Mouse (Mus musculus) limb, embryonic 15.5 days (tissue): ENCODE measurements around the gene Spata20. TPM values are rescaled to one million over a fixed set of nuclear protein-coding genes. Genes with fewer than 3 reads are reported as not detected.

ENCODE experiments used
- ATAC-seq: fragments of 200-750 bp; cut with Nextera tagmentation; 2 replicates; pipeline ENCODE4 v1.8.0; 2017; ENCODE audit warnings: low read depth, moderate TSS enrichment; ENCODE audit not compliant: insufficient number of reproducible peaks, low FRiP score, low TSS enrichment
- H3K27ac ChIP-seq: fragments of 300-500 bp; sonication (generic); 2 replicates; pipeline ENCODE4 v1.5.1; 2015; ENCODE audit warnings: moderate library complexity, mild to moderate bottlenecking, inconsistent platforms
- H3K27me3 ChIP-seq: fragments of 300-500 bp; sonication (generic); 2 replicates; pipeline ENCODE4 v1.6.1; 2015; ENCODE audit warnings: inconsistent platforms
- H3K36me3 ChIP-seq: fragments of 300-500 bp; sonication (generic); 2 replicates; pipeline ENCODE4 v1.6.1; 2015; ENCODE audit warnings: inconsistent platforms
- H3K4me1 ChIP-seq: fragments of 300-500 bp; sonication (generic); 2 replicates; pipeline ENCODE4 v1.6.1; 2015; ENCODE audit warnings: inconsistent platforms
- H3K4me2 ChIP-seq: fragments of 300-500 bp; sonication (generic); 2 replicates; pipeline ENCODE4 v1.6.1; 2015; ENCODE audit warnings: mild to moderate bottlenecking, inconsistent platforms
- H3K4me3 ChIP-seq: fragments of 300-500 bp; sonication (generic); 2 replicates; pipeline ENCODE4 v1.5.1; 2015; ENCODE audit warnings: mild to moderate bottlenecking, inconsistent platforms
- H3K9ac ChIP-seq: fragments of 300-500 bp; sonication (generic); 2 replicates; pipeline ENCODE4 v1.6.1; 2015; ENCODE audit warnings: inconsistent platforms
- H3K9me3 ChIP-seq: fragments of 300-500 bp; sonication (generic); 2 replicates; pipeline ENCODE4 v1.6.1; 2016; ENCODE audit warnings: inconsistent platforms
- WGBS: fragments of 180-500 bp; shearing (Covaris S2); methylation state at CpG from one replicate; pipeline ENCODE4 v1.1.7; 2015; 5-methylcytosine and 5-hydroxymethylcytosine counted together
- polyA plus RNA-seq: library from polyadenylated mRNA; unstranded; fragments of >200 nt; fragmentation: Nextera tagmentation; extraction: Ambion mirVana; gene quantifications from 2 replicates; pipeline ENCODE4 v1.2.1, GENCODE M21; 2015

Gene Spata20
- polyA plus RNA-seq, 1 experiment from 2014 or later: 0.27 TPM

DNA sequence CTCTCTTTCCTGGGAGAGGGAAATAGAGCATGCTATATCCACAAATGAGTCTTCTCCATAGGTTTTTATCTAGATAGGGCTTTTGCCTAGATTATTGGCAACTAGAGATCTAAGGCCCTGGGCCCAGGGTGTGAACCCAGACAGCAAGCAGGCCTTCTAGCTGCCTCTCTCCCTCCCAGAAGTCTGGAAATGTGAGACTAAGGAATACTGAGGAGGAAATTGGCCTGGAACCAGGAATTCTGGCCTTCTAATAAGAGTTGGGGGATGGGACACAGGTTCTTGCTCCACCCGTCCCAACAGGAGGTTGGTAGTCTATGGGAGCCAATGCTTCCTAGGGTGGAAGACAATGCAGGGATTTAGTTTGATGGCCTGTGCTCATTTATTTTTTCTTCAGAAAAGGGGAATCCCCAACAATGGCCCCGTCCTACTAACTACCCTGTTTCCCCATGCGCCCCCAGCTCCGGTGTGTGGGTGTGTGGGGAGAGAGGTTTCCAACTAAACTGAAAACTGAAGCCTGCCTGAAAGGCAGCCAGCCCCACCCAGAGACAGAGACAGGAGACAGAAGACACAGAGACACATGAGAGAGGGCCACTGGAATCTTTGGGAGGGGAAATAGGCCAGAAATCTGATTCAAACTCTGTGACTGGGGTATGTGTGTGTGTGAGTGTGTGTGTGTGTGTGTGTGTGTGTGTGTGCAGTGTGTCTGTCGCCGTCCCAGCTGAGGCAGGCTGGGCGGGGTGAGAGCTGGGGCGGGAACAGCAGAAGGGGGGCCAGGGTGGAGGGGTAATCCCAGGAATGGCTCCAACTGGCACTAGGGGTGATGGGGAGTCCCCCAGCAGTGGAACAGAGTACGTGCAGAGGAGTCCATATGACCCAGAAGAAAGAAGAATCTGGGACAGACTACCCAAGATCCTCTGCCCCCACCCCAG lies 16.6 kb downstream of the Spata20 start:
- no peak overlapping the region for H3K9ac ChIP-seq
- peak overlapping the region; percentile 72 for H3K4me2 ChIP-seq
- H3K4me1 ChIP-seq: peaks cover 79% of the 10 kb centered on the region
- no peaks in the 10 kb centered on the region for H3K9me3 ChIP-seq
- H3K4me3 ChIP-seq: peak overlapping the region; percentile 75
- WGBS: 13% methylated on average over 9 of the region's 9 CpGs
- peaks cover 9% of the 10 kb centered on the region; the same call in 1 of the 2 replicates for H3K36me3 ChIP-seq
- peak; percentile 38 for ATAC-seq
- H3K27ac ChIP-seq: peak overlapping the region; percentile 98
- H3K27me3 ChIP-seq: peaks cover 8% of the 10 kb centered on the region; the same call in 1 of the 2 replicates

DNA sequence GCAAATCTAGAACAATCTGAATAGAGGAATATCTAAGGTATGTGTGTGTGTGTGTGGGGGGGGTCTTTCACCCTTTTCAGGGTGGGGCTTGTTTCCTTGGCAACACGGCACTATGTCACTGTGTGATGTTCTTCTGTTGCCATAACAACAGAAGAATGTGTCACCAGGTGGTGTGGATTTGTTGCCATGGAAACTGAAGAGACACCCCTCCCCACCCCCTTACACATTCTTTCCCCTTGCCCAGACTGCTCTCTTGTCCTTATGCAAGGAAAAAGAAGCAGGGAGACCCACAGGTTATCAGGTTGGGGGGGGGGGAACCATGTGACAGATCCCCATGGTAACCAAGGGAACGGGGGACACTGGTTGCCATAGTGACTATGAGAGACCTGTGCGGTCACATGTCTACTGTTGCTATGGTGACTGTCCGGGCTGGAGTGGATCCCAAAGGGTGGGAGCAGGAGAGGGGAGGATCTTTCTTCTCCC lies 17.4 kb downstream of the Spata20 start:
- H3K4me2 ChIP-seq: peak overlapping the region; percentile 72
- no peaks in the 10 kb centered on the region for H3K9me3 ChIP-seq
- H3K9ac ChIP-seq: no peak overlapping the region
- H3K27me3 ChIP-seq: peaks cover 6% of the 10 kb centered on the region; the same call in 1 of the 2 replicates
- no peak overlapping the region for H3K4me3 ChIP-seq
- 11% methylated on average over 4 of the region's 4 CpGs for WGBS
- peaks cover 81% of the 10 kb centered on the region for H3K4me1 ChIP-seq
- ATAC-seq: no peak
- peaks cover 9% of the 10 kb centered on the region; the same call in 1 of the 2 replicates for H3K36me3 ChIP-seq
- peak overlapping the region; percentile 98 for H3K27ac ChIP-seq

DNA sequence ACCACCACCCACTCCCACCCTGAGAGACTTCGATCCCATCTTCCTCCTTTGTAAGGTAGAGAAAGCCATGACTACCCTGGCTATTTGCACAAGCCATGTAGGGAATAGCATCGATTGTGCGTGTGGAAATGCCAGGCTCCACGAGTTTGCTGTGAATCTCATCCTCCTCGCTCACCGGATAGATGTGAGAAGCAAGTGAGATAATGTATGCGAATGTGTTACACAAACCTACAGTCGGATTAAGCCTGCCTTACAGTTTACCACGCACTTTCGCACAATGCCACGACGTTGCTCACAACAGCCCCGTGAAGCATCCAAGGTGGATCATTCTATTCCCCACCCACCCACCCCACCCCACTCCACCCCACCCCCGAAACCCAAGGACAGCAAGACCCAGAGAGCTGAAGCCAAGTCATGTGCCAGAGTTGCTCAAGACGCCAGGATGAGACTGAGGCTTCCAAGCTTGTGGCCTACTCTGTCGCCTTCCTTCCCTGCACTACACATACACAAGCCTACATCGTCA lies 19.6 kb downstream of the Spata20 start:
- H3K27ac ChIP-seq: peak overlapping the region; percentile 33; the same call in 1 of the 2 replicates
- H3K27me3 ChIP-seq: no peaks in the 10 kb centered on the region
- no peak overlapping the region for H3K9ac ChIP-seq
- H3K9me3 ChIP-seq: no peaks in the 10 kb centered on the region
- H3K4me3 ChIP-seq: no peak overlapping the region
- WGBS: 82% methylated on average over 17 of the region's 17 CpGs
- H3K4me2 ChIP-seq: no peak overlapping the region
- H3K36me3 ChIP-seq: peaks cover 19% of the 10 kb centered on the region
- no peak for ATAC-seq
- peaks cover 71% of the 10 kb centered on the region for H3K4me1 ChIP-seq

DNA sequence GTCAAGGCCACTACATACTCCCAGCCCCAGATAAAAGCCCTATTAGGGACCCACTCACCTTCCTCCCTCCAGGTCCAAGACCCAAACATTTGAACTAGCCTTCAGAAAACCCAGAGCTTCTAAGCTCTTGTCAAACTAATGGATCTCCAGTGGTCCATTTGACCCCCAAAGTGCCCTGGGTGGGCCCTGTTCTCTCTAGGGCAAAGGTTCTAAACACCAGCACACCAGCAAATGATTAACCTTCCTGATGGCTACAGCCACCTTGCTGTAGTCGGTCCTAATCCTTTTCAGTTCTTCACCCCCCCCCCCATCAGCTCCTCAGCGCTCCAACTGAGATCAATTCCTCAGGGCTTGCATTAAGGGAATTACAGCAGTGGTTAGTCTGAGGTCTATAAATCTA lies 21.8 kb downstream of the Spata20 start:
- 17% methylated on average over 2 of the region's 2 CpGs for whole genome bisulfite sequencing
- Histone ChIP-seq H3K4me1 (peaks cover 55% of the 10 kb centered on the region), H3K27me3 (no peaks in the 10 kb centered on the region), H3K36me3 (peaks cover 40% of the 10 kb centered on the region), H3K9me3 (no peaks in the 10 kb centered on the region), H3K4me3 (no peak overlapping the region), H3K27ac (no peak overlapping the region), H3K4me2 (no peak overlapping the region), H3K9ac (no peak overlapping the region)
- no peak for ATAC-seq

DNA sequence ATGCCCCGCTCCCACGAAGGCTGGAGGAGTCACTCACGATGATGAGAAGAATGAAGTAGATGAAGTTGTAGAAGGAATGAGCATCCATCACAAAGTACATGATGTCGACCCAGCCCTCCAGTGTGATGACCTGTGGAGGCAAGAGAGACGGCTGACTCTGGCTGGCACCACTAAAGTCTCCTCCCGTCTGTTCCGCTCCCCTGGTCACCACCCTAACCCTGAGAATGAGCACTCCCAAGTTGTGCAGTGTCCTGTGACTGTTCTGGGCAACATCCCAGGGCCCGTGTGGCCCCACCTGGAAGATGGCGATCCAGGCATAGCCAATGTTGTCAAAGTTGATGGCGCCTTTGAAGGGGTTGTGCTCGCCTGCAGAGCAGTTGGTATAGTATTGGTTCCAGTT lies 24.1 kb downstream of the Spata20 start:
- no peak overlapping the region for H3K4me3 ChIP-seq
- no peak overlapping the region for H3K9ac ChIP-seq
- no peaks in the 10 kb centered on the region for H3K9me3 ChIP-seq
- no peak overlapping the region for H3K4me2 ChIP-seq
- no peak overlapping the region for H3K27ac ChIP-seq
- 91% methylated on average over 11 of the region's 11 CpGs for WGBS
- no peaks in the 10 kb centered on the region for H3K27me3 ChIP-seq
- H3K4me1 ChIP-seq: peaks cover 41% of the 10 kb centered on the region
- peaks cover 60% of the 10 kb centered on the region for H3K36me3 ChIP-seq
- ATAC-seq: no peak

DNA sequence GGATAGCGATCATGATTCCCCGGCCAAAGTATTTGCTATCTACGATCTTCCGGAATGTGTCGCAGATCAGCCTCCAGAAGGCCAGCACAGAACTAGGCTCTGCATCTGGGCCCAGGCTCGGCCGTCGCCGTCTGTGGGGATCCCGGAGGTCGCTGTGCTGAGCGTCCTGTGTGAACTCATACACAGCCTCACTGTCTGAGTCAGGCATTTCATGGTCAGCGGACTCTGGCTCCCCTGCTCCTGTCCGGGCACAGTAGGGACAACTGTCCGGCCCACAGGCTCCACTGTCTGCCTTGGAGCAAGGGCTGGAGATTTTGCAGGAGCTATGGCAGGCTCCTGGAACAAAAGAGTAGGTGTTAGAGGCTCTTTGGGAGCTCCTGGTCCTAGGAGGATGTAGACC lies 29.0 kb downstream of the Spata20 start:
- no peaks in the 10 kb centered on the region for H3K9me3 ChIP-seq
- H3K36me3 ChIP-seq: peaks cover 77% of the 10 kb centered on the region
- WGBS: 87% methylated on average over 15 of the region's 15 CpGs
- H3K4me2 ChIP-seq: no peak overlapping the region
- ATAC-seq: no peak
- H3K9ac ChIP-seq: no peak overlapping the region
- H3K4me1 ChIP-seq: peaks cover 30% of the 10 kb centered on the region
- H3K4me3 ChIP-seq: no peak overlapping the region
- no peak overlapping the region for H3K27ac ChIP-seq
- no peaks in the 10 kb centered on the region for H3K27me3 ChIP-seq

DNA sequence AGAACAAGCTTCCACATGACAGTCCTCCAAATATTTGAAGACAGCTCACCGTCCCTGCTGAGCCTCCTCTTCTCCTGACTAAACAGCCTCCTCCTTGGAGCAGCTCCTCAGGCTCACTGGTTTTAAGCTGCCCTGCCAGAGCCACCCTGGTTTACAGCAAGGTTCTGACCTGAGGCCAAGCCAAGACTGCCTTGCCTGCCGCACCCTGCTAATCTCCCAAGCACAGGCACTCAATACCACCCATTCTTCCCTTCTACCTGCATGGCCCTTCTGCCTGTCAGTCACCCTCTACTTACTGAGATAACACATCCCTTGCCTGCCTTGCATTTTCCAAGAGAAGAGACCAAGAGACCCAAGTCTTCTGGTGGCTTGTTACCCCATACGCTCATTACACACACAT lies 29.6 kb downstream of the Spata20 start:
- no peaks in the 10 kb centered on the region for H3K27me3 ChIP-seq
- H3K36me3 ChIP-seq: peaks cover 71% of the 10 kb centered on the region
- no peak overlapping the region for H3K27ac ChIP-seq
- no peak overlapping the region for H3K4me3 ChIP-seq
- ATAC-seq: no peak
- H3K9me3 ChIP-seq: no peaks in the 10 kb centered on the region
- 67% methylated on average over 3 of the region's 3 CpGs for WGBS
- H3K4me2 ChIP-seq: no peak overlapping the region
- no peak overlapping the region for H3K9ac ChIP-seq
- H3K4me1 ChIP-seq: peaks cover 31% of the 10 kb centered on the region

DNA sequence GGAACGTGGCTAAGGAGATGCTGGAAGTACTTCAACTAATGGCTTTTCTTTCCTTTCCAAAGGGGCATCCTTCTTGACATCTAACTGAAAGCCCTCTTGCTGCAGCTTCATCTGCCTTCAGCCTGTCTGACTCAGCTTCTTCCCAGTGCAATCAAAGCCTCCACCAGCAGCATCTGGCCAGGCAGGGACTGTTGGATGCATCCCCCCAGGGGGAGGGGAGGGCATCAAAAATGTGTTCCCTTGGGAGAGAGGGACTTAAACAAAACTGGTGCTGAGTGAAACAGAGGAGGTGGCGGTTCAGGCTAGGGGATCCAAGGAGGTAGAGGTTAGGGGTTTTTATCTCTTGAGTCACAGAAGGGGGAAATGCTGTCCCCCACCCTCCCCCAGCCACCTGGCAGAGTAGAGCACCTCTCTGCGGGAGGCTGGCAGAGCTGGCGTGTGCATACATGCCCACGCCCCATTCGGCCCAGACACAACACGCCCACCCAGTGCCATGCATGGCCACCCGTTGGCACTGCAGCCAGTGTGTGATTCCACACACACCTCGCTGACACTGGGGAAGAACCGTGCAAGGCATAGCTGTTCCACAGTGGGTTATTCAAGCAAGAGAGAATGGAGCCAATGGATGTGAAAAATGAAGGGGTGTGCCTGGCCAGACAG lies 30.7 kb downstream of the Spata20 start:
- WGBS: 70% methylated on average over 10 of the region's 10 CpGs
- Histone ChIP-seq H3K4me2 (no peak overlapping the region), H3K4me1 (peaks cover 41% of the 10 kb centered on the region), H3K4me3 (no peak overlapping the region), H3K27me3 (no peaks in the 10 kb centered on the region), H3K9me3 (no peaks in the 10 kb centered on the region), H3K36me3 (peaks cover 61% of the 10 kb centered on the region), H3K9ac (no peak overlapping the region), H3K27ac (no peak overlapping the region)
- ATAC-seq: no peak

DNA sequence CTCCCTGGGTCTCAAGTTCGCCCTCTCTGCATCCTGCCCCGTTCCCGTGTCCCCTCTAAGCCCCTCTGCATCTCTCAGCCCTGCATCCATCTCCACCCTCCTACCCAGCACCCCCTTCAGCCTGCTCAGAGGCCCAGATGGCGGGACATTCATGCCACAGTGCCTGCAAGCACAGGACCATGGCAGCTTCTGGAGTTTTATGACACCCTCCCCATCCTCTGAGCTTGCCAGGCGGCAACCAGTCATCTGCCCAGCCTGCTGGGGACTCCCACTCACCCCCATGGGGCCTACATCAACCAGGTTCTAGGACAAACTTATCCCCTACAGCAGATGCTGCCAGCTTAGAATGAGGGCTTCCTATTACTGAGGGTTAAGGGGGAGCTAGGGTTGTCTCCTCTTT lies 31.2 kb downstream of the Spata20 start:
- peaks cover 59% of the 10 kb centered on the region for H3K36me3 ChIP-seq
- H3K27ac ChIP-seq: no peak overlapping the region
- WGBS: 63% methylated on average over 5 of the region's 5 CpGs
- H3K4me1 ChIP-seq: peaks cover 45% of the 10 kb centered on the region
- H3K27me3 ChIP-seq: no peaks in the 10 kb centered on the region
- H3K4me2 ChIP-seq: no peak overlapping the region
- H3K9ac ChIP-seq: no peak overlapping the region
- H3K9me3 ChIP-seq: no peaks in the 10 kb centered on the region
- no peak for ATAC-seq
- no peak overlapping the region for H3K4me3 ChIP-seq

DNA sequence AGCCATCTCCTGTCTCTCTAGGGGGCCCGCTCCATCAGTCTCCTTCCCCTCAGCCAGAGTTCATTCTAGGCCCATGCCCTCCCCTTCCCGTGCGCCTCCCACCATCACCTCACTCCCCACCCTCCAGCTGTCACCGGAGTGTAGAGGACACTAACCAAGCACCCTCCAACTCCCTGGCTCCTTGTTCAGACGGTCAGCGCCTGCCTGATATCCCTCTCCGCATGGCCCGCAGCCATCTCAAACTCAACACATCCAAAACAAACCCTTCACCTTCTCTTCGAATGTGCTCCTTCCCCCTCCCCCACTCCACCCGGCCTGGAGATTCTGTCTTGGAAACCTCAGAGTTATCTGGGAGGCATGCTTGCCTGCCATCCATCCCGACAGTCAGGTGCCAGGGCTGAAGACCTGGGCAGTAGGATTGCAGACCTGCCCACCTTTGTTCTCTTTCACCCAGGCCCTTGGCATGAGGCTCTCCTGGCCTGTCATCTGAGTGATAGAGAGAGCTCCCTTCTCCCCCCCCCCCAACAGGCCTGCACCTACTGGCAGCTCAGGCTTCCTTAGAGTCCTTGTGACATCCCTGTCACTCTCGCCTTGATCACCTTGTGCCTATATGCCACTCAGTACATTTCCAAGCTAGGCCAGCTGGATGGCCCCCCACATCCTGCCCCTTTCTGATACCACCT lies 34.7 kb downstream of the Spata20 start:
- Histone ChIP-seq H3K36me3 (peaks cover 37% of the 10 kb centered on the region), H3K4me1 (peaks cover 38% of the 10 kb centered on the region), H3K27me3 (no peaks in the 10 kb centered on the region), H3K4me2 (no peak overlapping the region), H3K27ac (no peak overlapping the region), H3K9ac (no peak overlapping the region), H3K4me3 (no peak overlapping the region), H3K9me3 (no peaks in the 10 kb centered on the region)
- 0 out of 2 replicates have a peak, but pooled peaks have one; percentile 26 for ATAC-seq
- WGBS: 48% methylated on average over 12 of the region's 12 CpGs

DNA sequence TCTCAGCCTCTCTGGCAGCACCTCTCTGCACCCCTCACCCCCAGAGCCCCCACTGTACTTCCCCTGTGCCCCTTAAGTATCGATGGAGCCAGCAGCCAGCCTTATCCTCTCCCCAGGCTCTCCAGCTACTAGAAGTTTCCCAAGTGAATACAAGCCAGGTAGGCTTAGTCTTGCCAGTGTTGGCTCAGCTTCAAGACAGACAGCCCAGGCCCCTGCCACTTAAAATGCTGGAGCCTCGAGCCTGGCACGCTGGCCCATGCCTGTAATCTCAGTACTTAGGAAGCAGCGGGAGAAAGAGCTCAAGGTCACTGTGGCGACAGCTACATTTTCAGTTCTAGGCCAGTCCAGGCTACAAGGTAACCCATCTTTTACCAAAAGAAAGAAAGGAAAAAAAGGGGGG lies 36.1 kb downstream of the Spata20 start:
- H3K27me3 ChIP-seq: no peaks in the 10 kb centered on the region
- 54% methylated on average over 5 of the region's 5 CpGs for whole genome bisulfite sequencing
- no peak overlapping the region for H3K4me3 ChIP-seq
- H3K4me1 ChIP-seq: peaks cover 38% of the 10 kb centered on the region
- no peak for ATAC-seq
- H3K9me3 ChIP-seq: no peaks in the 10 kb centered on the region
- 0 out of 2 replicates have a peak overlapping the region, but pooled peaks have one; percentile 22 for H3K27ac ChIP-seq
- H3K36me3 ChIP-seq: peaks cover 24% of the 10 kb centered on the region
- H3K9ac ChIP-seq: no peak overlapping the region
- H3K4me2 ChIP-seq: no peak overlapping the region
